In the genomic region with DNA sequence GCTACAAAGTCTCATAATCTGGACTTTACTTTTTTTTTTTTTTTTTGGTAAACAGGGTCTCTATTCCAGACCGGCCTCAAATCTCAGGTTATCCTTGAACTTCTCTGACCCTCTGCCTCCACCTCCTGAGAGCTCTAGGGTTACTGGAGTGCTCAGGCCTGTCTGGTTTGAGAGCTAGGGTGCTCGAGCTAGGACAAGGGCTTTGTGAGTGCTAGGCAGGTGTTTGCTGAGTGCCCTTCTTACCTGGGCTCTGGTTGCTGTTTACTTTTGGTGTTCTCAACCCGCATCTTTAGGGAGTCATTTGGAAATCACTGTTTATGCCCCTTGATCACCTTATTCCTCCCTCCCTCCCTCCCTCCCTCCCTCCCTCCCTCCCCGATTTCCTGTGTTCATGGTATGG, we compare ENCODE assay signal across 24 mouse cellular contexts. TPM values are rescaled to one million over a fixed set of nuclear protein-coding genes. Genes with fewer than 3 reads are reported as not detected.
DNase-seq lines count a peak whose midpoint lies in the region; ATAC-seq lines count a peak whose summit lies in the region.
"Had no signal": no experiment of that assay in that cellular context is flagged by ENCODE, and none has a peak within 500 bp of the region (broad histone marks: within the 10 kb centered on the region; RNA-seq: fewer than 3 reads in every experiment).

No protein-coding gene starts in this region.

- H3K4me1 ChIP-seq in megakaryocyte, embryonic 14.5 days = peaks cover 63% of the 10 kb centered on the region

- no peak for ATAC-seq in CD4-positive, CD25-positive, alpha-beta regulatory T cell, adult 4 months
- no peak for ATAC-seq in megakaryocyte, adult 5-6 weeks (ENCODE audit: poor library complexity, severe bottlenecking)
- ATAC-seq: forebrain, embryonic 16.5 days; intestine, embryonic 16.5 days; Patski had no signal

- H3K27me3 ChIP-seq in megakaryocyte, embryonic 14.5 days (replicated peaks) = no peaks in the 10 kb centered on the region
- H3K27me3 ChIP-seq: limb, embryonic 15.5 days; Patski had no signal

- peak overlapping the region; percentile 19 for H3K4me3 ChIP-seq in megakaryocyte, embryonic 14.5 days (replicated peaks)
- H3K4me3 ChIP-seq: erythroblast, embryonic 14.5 days; gastrocnemius, adult 2 months; limb, embryonic 10.5 days; limb, embryonic 15.5 days had no signal

- no peaks in the 10 kb centered on the region for H3K9me3 ChIP-seq in megakaryocyte, embryonic 14.5 days
- H3K9me3 ChIP-seq: limb, embryonic 10.5 days; limb, embryonic 15.5 days had no signal

- peaks cover 27% of the 10 kb centered on the region for H3K36me3 ChIP-seq in megakaryocyte, embryonic 14.5 days (replicated peaks; ENCODE audit: low read length)

- peak; percentile 19 for DNase-seq in CD4-positive, CD25-positive, alpha-beta regulatory T cell, adult 2 months (ENCODE audit: low read depth, low spot score)
- DNase-seq in lung, postnatal 10 days = peak; percentile 38
- no peak for DNase-seq in adrenal gland, adult 8-10 months
- DNase-seq in kidney, postnatal 14 days = no peak
- DNase-seq: adrenal gland, postnatal 25 days; cerebellum, adult 11-12 months; cerebellum, postnatal 10 days; gastrocnemius, adult 2 months; gastrocnemius, postnatal 36 days; kidney, adult 8-10 months; layer of hippocampus, postnatal 36 days; midbrain, embryonic 14.5 days; retina, postnatal 1 day; right cerebral cortex, postnatal 14 days; thymus, postnatal 14 days had no signal

RNA-seq across cellular contexts. Expression of gene Ppm1b, which starts 5.5 kb away (rescaled TPM):
- 10 to 100 TPM; 13.9 to 27.5 TPM for polyA plus RNA-seq in CD4-positive, CD25-positive, alpha-beta regulatory T cell, adult 4 months (2017; shearing (Covaris generic))
- polyA plus RNA-seq in megakaryocyte, embryonic 14.5 days (2012; ENCODE audit: insufficient read depth, low replicate concordance) = 14.4 and 16.4 TPM in 2 replicates
- total RNA-seq in megakaryocyte, adult 5-6 weeks (2015) = 42.9 and 46.0 TPM in 2 replicates
- 40.0 and 41.4 TPM in 2 replicates for total RNA-seq in megakaryocyte, adult 5-6 weeks (2017)
- 100 to 1,000 TPM; 119 to 138 (median 130) TPM for total RNA-seq in adrenal gland, adult 8-10 months (2022)

Comparison
In these comparisons a context has a peak if more than half of its experiments do, and no peak if none do; other contexts are left out.
1. DNase-seq: peak in CD4-positive, CD25-positive, alpha-beta regulatory T cell, adult 2 months (single experiment) and lung, postnatal 10 days (single experiment); none in adrenal gland, adult 8-10 months (single experiment) and kidney, postnatal 14 days (single experiment).